Mouse (Mus musculus): ENCODE measurements at regions not wholly inside any gene's neighbourhood (a gene's known extent, or its start where the extent isn't known, plus 50 kb on each side); places are given as distances from the start of the nearest gene placed in this dataset.
"Not testable (repeated sequence)": the region's sequence is repeated elsewhere in the genome, so short reads cannot be mapped to it uniquely, and the experiment has no call there.

DNA sequence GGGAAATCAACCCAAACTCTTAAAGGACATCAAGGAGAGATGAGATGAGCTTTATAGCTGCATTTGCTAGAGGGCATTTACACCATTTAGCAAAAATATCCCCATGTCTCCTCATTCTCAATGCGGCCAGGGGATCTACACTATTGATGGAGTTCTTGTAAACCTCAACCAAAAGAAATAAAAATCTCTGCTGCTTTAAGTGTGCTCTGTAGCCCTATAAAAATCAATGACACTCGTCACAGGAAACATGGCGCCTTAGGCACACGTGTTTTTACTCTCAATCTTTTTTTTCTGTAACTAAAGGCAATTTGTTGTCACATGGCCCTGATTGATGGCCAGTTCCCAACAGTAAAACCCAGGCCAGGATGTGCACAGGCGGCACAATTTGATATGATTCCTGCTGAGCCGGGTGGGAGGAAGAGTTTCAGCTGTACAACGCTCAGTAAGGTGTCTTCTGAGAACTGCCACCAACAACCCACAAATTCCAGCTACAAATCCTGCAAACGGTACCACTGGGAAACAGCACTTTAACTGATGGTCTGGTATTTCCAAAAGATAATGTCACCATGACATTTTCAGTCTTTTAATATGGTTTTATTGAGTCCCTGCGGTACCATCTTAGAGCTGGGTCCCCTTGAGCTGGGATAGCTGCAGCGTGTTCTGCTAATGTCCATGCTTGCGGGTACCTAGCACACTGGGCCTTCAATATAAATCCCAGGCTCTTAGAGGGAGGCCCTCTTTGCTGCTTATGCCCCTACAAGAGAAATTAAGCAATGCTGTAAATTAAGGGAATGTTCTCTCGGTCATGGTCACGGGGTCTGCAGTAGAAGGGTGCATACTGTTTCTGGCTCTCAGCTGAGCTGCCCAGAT, 78.8 kb downstream of the Tpbg start:
- DNase-seq (ENCODE audit: extremely low spot score in 1 of 2, low spot score in 2 of 2) = no peak
- intact Hi-C loops (cut with DNase I) = no loop called here

DNA sequence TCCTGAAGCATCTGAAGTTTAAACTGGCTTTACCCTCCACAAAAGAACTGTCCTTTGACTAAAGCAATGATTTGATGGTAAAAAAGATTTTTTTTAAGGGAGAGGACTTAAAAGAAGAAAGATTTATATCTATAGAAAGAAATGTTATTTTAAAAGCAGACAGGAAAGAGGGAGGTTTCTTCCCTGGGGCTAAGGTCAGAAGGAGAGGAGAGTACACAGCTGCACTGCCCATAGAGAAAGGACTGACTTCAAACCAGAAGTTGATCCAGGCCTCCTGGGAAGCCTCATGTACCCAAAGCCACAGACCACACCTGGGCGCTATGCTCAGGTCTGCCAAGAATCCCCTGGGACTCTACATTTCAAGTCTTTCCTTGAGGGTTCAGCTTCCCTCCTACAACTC, 83.1 kb downstream of the Tpbg start:
- no peak for DNase-seq (ENCODE audit: extremely low spot score in 1 of 2, low spot score in 2 of 2)
- intact Hi-C loops (cut with DNase I) = no loop called here

GRCm38 (mm10) chr9:85932209-85932608, 90.0 kb downstream of the Tpbg start:
- no peak for DNase-seq (ENCODE audit: extremely low spot score in 1 of 2, low spot score in 2 of 2)
- intact Hi-C loops (cut with DNase I) = no loop called here

- intact Hi-C loops (cut with DNase I); DNase-seq (ENCODE audit: extremely low spot score in 1 of 2, low spot score in 2 of 2): not testable (repeated sequence)
Measured at GRCm38 (mm10) chr9:85943066-85943684, 101.0 kb downstream of the Tpbg start.

- DNase-seq (ENCODE audit: extremely low spot score in 1 of 2, low spot score in 2 of 2) = peak; percentile 13 to 15
- intact Hi-C loops (cut with DNase I) = no loop called here
Measured at GRCm38 (mm10) chr9:85948495-85949137, 106.4 kb downstream of the Tpbg start.

DNA sequence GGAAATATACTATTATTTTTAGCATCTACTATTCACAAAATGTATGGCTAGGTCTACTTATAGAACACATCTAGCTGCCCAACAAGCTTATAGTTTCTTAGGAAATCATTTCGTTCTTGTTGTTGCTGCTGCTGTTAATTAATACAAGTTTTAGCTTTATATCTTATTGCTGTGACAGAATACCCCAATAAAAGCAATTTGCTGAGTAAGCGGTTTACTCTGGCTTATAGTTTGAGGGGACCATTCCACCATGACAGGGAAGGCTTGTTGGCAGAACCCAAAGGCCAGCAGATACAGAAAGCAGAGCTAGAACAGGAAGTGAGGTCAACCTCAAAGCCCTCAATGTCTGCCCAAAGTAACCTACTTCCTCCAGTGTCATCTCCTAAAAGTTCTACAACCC, 109.6 kb downstream of the Tpbg start:
- no peak for DNase-seq (ENCODE audit: extremely low spot score in 1 of 2, low spot score in 2 of 2)

GRCm38 (mm10) chr9:85970076-85970475, 127.9 kb downstream of the Tpbg start:
- no peak for DNase-seq (ENCODE audit: extremely low spot score in 1 of 2, low spot score in 2 of 2)
- intact Hi-C loops (cut with DNase I) = no loop called here

More for the DNA sequence above, 109.6 kb downstream of the Tpbg start:
- intact Hi-C loops (cut with DNase I) = no loop called here

- intact Hi-C loops (cut with DNase I) = no loop called here
- no peak for DNase-seq (ENCODE audit: extremely low spot score in 1 of 2, low spot score in 2 of 2)
Measured at GRCm38 (mm10) chr9:85981428-85981827, 139.2 kb downstream of the Tpbg start.

DNA sequence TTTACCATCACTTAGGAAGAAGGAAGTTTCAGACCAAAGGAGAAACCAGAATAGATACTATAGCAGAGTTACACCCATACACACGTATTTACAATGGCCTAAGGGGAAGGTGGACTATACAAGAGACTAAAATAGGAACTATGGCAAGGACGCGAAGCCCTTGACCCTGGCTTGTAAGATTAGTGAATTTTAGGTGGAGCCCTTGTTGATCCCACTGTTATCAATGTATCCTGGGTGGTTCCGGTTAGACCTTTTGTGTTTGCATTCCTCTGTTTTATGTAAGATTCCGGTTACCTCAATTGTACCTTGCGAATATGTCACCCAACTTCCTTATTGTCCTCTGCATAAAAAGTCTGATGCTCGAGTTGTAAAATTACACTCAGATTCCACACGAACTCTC, 141.3 kb downstream of the Tpbg start:
- DNase-seq (ENCODE audit: extremely low spot score in 1 of 2, low spot score in 2 of 2); intact Hi-C loops (cut with DNase I): not testable (repeated sequence)

- no peak for DNase-seq (ENCODE audit: extremely low spot score in 1 of 2, low spot score in 2 of 2)
- intact Hi-C loops (cut with DNase I) = no loop called here
Measured at GRCm38 (mm10) chr9:85985671-85986070, 143.5 kb downstream of the Tpbg start.

GRCm38 (mm10) chr9:85986142-85986541, 144.0 kb downstream of the Tpbg start:
- intact Hi-C loops (cut with DNase I) = no loop called here
- no peak for DNase-seq (ENCODE audit: extremely low spot score in 1 of 2, low spot score in 2 of 2)

DNA sequence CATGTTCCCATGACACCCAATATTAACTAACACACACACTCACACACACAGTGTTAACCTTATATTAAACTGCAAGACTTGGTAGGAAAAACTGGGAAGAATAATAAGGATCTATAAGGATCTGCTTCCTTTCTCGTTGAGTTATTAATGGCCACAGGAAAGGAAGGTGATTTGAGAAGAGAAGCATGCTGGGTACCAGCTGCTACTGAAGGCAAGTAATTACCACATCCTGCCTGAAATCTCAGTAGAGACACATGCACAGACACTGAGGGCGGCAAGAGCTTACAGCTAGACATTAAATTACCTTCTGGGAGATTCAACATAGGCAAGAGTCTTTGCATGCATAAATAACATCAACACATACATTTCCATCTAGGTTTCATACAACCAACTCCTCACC, 160.8 kb downstream of the Tpbg start:
- intact Hi-C loops (cut with DNase I) = no loop called here

DNA sequence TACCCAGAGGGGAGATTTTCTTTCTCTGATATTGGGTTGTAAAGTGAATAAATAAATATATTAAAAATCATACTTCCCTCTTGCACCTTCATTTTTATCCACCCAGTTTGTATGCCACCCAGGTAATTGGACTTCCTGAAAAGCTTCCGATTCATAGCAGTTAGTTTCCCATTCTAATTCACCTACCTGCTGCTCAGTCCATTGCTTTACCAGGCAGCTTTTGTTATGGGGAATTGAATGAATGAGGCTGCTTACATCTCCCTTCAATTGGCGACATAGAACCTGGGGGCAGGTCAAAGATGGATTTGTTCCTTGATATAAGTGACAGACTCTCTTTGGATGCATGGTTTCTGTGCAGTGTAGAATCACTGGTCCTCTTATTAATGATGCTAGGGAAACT, 169.5 kb downstream of the Tpbg start:
- no peak for DNase-seq (ENCODE audit: extremely low spot score in 1 of 2, low spot score in 2 of 2)
- intact Hi-C loops (cut with DNase I) = no loop called here

More for the DNA sequence above, 160.8 kb downstream of the Tpbg start:
- DNase-seq (ENCODE audit: extremely low spot score in 1 of 2, low spot score in 2 of 2) = no peak

- DNase-seq (ENCODE audit: extremely low spot score in 1 of 2, low spot score in 2 of 2) = no peak
- intact Hi-C loops (cut with DNase I) = no loop called here
Measured at GRCm38 (mm10) chr9:86015841-86016240, 173.7 kb downstream of the Tpbg start.

- intact Hi-C loops (cut with DNase I) = no loop called here
- no peak for DNase-seq (ENCODE audit: extremely low spot score in 1 of 2, low spot score in 2 of 2)
Measured at GRCm38 (mm10) chr9:86020133-86020532, 178.0 kb downstream of the Tpbg start.

GRCm38 (mm10) chr9:86020765-86021164, 178.6 kb downstream of the Tpbg start:
- DNase-seq (ENCODE audit: extremely low spot score in 1 of 2, low spot score in 2 of 2) = no peak
- intact Hi-C loops (cut with DNase I) = no loop called here

GRCm38 (mm10) chr9:86030738-86031137, 188.6 kb downstream of the Tpbg start:
- DNase-seq (ENCODE audit: extremely low spot score in 1 of 2, low spot score in 2 of 2) = peak in 1 of 2 experiments; percentile 11
- intact Hi-C loops (cut with DNase I) = no loop called here

DNA sequence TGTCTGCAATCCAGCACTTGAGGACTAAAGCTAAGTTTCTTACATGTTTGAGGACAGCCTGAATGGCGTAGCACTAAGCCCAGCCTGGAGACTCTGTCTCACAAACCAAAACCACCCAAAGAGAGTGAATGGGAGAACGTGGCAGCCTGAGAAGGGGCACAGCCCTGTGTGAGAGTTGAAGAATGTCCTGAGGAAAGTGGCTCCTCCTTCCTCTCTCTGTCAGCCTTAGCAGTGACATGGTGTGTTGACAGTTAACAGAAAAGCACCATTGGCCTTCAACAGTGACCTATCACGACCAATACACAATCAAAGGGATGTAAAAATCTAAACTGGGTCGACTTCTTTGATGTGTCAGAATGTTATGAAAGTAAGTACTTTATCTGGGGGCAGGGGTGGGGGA, 201.9 kb downstream of the Tpbg start:
- intact Hi-C loops (cut with DNase I) = no loop called here
- DNase-seq (ENCODE audit: extremely low spot score in 1 of 2, low spot score in 2 of 2) = no peak

DNA sequence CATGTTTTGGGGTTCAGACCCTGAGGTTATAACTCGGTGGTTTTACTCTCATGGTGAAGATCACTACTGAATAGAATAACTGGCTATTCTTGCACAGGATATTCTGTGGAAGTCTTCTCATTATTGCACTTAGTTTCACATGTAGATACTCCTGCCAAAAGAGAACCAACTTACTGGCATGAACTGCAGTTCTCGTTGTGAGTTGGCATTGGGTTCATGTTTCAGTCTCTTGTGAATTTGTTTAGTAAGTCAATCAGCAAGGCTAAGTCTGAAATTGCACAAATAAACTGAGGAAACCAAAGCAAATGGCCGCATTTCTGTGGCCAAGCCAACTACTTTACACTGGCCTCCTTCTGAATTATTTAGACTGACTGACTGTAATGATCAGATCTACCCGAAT, 215.9 kb downstream of the Tpbg start:
- DNase-seq (ENCODE audit: extremely low spot score in 1 of 2, low spot score in 2 of 2) = peak in 1 of 2 experiments; percentile 9
- intact Hi-C loops (cut with DNase I) = no loop called here

DNA sequence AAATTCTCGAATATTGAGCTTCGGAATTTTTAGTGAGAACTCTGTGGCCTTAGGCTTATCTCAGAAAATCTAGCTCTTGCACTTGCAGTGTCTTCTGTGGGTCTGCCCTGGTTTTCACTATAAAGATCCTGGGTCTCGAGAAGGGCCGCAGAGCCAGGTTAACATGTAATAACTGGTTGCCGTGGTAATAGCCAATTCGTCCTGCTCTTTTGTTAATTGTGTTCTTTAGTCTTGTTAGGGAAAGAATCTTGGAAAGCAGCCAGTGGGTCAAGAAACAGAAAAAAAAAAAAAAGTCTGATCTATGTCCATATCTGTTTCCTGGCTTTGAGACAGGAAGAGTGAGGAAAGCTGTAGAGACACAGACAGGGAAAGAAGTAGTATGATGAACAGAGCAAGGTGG, 217.9 kb downstream of the Tpbg start:
- intact Hi-C loops (cut with DNase I) = no loop called here
- DNase-seq (ENCODE audit: extremely low spot score in 1 of 2, low spot score in 2 of 2) = no peak

All from left cerebral cortex, postnatal 10 days (tissue).